Mouse (Mus musculus) forebrain, postnatal 0 days (tissue): ENCODE data around the gene Peli2. TPM values are rescaled to one million over a fixed set of nuclear protein-coding genes. Genes with fewer than 3 reads are reported as not detected.

Experiments used
- ATAC-seq: fragments of 200-750 bp; cut with Nextera tagmentation; 2 replicates; pipeline ENCODE4 v1.8.0; 2017; ENCODE audit warnings: mild to moderate bottlenecking, moderate library complexity
- DNase-seq: peaks from one replicate; pipeline ENCODE4 v3.0.0-alpha.2; 2015
- H3K27ac ChIP-seq: fragments of 300-500 bp; sonication (generic); 2 replicates; pipeline ENCODE4 v1.5.1; 2014; ENCODE audit warnings: low read depth, mild to moderate bottlenecking, antibody characterized with exemption, low read length, moderate library complexity, mixed read lengths
- H3K27me3 ChIP-seq: fragments of 300-500 bp; sonication (generic); 2 replicates; pipeline ENCODE4 v1.6.1; 2014; ENCODE audit warnings: mild to moderate bottlenecking, low read length, mixed read lengths; ENCODE audit not compliant: insufficient read depth
- H3K36me3 ChIP-seq: fragments of 300-500 bp; sonication (generic); 2 replicates; pipeline ENCODE4 v1.6.1; 2014; ENCODE audit warnings: mild to moderate bottlenecking, moderate library complexity; ENCODE audit not compliant: insufficient read depth
- H3K4me1 ChIP-seq: fragments of 300-500 bp; sonication (generic); 2 replicates; pipeline ENCODE4 v1.6.1; 2014; ENCODE audit warnings: antibody characterized with exemption; ENCODE audit not compliant: insufficient read depth
- H3K4me2 ChIP-seq: fragments of 300-500 bp; sonication (generic); 2 replicates; pipeline ENCODE4 v1.6.1; 2014; ENCODE audit warnings: low read depth, mild to moderate bottlenecking, moderate library complexity
- H3K4me3 ChIP-seq: fragments of 300-500 bp; sonication (generic); 2 replicates; pipeline ENCODE4 v1.5.1; 2014; ENCODE audit warnings: low read depth, low read length, mixed read lengths
- H3K9ac ChIP-seq: fragments of 300-500 bp; sonication (generic); 2 replicates; pipeline ENCODE4 v1.6.1; 2014; ENCODE audit warnings: mild to moderate bottlenecking
- H3K9me3 ChIP-seq: fragments of 300-500 bp; sonication (generic); 2 replicates; pipeline ENCODE4 v1.6.1; 2016; ENCODE audit warnings: low read length
- CTCF ChIP-seq: sonication (generic); IDR thresholded peaks from 2 replicates; pipeline ENCODE4 v1.5.1; 2016; ENCODE audit warnings: antibody characterized with exemption, control low read depth, low read depth
- WGBS: fragments of 180-500 bp; shearing (Covaris S2); extraction: QIAGEN DNeasy Blood & Tissue Kit; methylation state at CpG from one replicate; pipeline ENCODE4 v1.1.7; 2014; 5-methylcytosine and 5-hydroxymethylcytosine counted together
- polyA plus RNA-seq: library from polyadenylated mRNA; unstranded; fragments of >200 nt; fragmentation: Nextera tagmentation; extraction: Ambion mirVana; gene quantifications from 2 replicates; pipeline ENCODE4 v1.2.1, GENCODE M21; 2015
- total RNA-seq: library from RNA; depleted of rRNA; stranded (reverse); fragments of >200 nt; gene quantifications from 2 replicates; pipeline ENCODE4 v1.2.3, GENCODE M21; 2014

Gene Peli2
- total and polyA plus RNA-seq, 2 experiments from 2014 or later: 6.6 to 16.4 TPM

DNA sequence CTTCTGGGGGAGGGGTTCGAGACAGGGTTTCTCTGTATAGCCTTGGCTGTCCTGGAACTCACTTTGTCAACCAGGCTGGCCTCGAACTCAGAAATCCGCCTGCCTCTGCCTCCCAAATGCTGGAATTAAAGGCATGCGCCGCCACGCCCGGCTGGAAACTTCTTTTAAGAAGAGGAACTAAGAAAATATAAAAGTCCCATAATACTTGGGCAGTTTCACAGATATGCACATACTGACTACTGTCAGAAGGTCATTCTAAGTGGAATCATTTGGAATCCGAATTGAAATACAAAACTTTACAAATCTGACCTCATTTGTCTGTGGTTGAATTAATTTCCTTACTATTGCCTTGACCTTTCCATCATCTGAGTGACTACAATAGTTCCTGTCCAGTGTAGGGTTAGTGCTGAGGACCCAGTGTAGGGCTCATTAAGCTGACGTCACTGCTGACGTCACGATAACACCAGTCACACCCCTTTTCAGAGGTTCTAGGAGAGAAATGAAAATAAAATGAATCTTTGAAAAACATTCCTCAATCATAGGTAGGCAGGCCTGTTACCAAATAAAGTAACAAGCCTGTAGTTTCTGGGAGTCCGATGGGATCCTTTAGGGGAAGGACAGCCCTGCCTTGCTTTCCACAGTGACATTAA is 209.2 kb downstream of the Peli2 start:
- Histone ChIP-seq H3K27me3 (no peaks in the 10 kb centered on the region), H3K9ac (no peak overlapping the region), H3K9me3 (no peaks in the 10 kb centered on the region), H3K36me3 (no peaks in the 10 kb centered on the region), H3K4me1 (no peaks in the 10 kb centered on the region), H3K4me2 (no peak overlapping the region), H3K27ac (no peak overlapping the region), H3K4me3 (no peak overlapping the region)
- TF ChIP-seq CTCF: no peak
- 85% methylated on average over 12 of the region's 12 CpGs for WGBS
- ATAC-seq (no peak), DNase-seq (no peak)
